Mouse (Mus musculus): ENCODE measurements at regions not wholly inside any gene's neighbourhood (a gene's known extent, or its start where the extent isn't known, plus 50 kb on each side); places are given as distances from the start of the nearest gene placed in this dataset.

- 81% methylated on average over 8 of the region's 8 CpGs for WGBS
- Histone ChIP-seq H3K4me2 (replicated peaks; ENCODE audit: low read depth) (no peak overlapping the region), H3K27ac (ENCODE audit: low read depth, low read length) (no peak overlapping the region), H3K4me1 (replicated peaks; ENCODE audit: control insufficient read depth, insufficient read depth, low read length) (no peaks in the 10 kb centered on the region), H3K36me3 (ENCODE audit: control insufficient read depth, insufficient read depth) (no peaks in the 10 kb centered on the region), H3K9me3 (ENCODE audit: control insufficient read depth) (no peaks in the 10 kb centered on the region), H3K9ac (ENCODE audit: low read depth, low read length) (no peak overlapping the region), H3K27me3 (replicated peaks; ENCODE audit: control insufficient read depth, insufficient read depth, low read length) (no peaks in the 10 kb centered on the region), H3K4me3 (ENCODE audit: low read depth, low read length) (no peak overlapping the region)
- ATAC-seq: no peak
- TF ChIP-seq CTCF (IDR thresholded peaks at IDR 0.05; ENCODE audit: low read depth): no peak
These were observed 543.8 kb downstream of the Ebf1 start for GRCm38 (mm10) chr11:45160871-45161270.

DNA sequence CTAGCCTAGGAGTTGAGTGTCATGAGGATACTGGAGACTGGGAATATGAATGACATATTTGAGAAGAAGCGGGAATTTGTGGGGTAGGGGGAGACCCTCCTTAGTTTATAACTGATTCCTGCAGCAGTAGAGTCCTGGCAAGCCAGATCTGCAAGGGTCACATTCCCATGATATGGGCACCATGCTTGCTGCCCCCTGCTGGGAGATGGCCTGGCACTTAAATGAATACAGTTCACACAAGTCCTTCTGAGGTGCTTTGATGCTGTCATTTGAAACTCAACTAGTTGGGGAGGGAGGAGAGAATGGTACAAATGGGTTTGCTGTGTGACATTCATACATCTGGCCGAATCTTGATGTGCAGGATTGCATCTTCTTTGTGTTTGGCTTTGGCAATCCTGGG, 556.4 kb downstream of the Ebf1 start:
- TF ChIP-seq CTCF (IDR thresholded peaks at IDR 0.05; ENCODE audit: low read depth): peak; percentile 26
- H3K27ac ChIP-seq (ENCODE audit: low read depth, low read length): no peak overlapping the region
- no peaks in the 10 kb centered on the region for H3K4me1 ChIP-seq (replicated peaks; ENCODE audit: control insufficient read depth, insufficient read depth, low read length)
- no peaks in the 10 kb centered on the region for H3K9me3 ChIP-seq (ENCODE audit: control insufficient read depth)
- ATAC-seq: no peak
- no peaks in the 10 kb centered on the region for H3K27me3 ChIP-seq (replicated peaks; ENCODE audit: control insufficient read depth, insufficient read depth, low read length)
- H3K36me3 ChIP-seq (ENCODE audit: control insufficient read depth, insufficient read depth): no peaks in the 10 kb centered on the region
- no peak overlapping the region for H3K4me2 ChIP-seq (replicated peaks; ENCODE audit: low read depth)
- H3K4me3 ChIP-seq (ENCODE audit: low read depth, low read length): no peak overlapping the region
- 87% methylated on average over 2 of the region's 2 CpGs for WGBS
- H3K9ac ChIP-seq (ENCODE audit: low read depth, low read length): no peak overlapping the region

DNA sequence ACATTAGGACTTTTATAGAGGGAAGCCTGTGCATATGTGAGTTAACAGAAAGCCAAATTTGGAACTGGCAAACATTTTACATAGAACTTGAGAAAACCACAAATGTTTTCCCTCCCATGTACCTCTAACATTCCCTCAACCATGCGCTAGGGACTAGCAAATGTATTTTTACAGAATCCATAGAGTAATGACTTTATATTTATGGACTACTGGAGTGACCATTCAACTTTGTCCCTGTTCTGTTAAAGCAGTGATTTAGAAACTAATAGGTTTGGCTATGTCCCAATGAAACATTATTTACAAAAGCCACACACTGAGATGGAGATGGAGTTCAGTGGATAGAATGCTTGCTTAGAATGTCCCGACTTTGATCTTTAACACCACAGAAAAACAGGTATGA, 557.0 kb downstream of the Ebf1 start:
- WGBS: 82% methylated on average over 2 of the region's 2 CpGs
- H3K9me3 ChIP-seq (ENCODE audit: control insufficient read depth): no peaks in the 10 kb centered on the region
- no peak overlapping the region for H3K4me3 ChIP-seq (ENCODE audit: low read depth, low read length)
- no peak for ATAC-seq
- H3K4me2 ChIP-seq (replicated peaks; ENCODE audit: low read depth): no peak overlapping the region
- H3K27me3 ChIP-seq (replicated peaks; ENCODE audit: control insufficient read depth, insufficient read depth, low read length): no peaks in the 10 kb centered on the region
- no peaks in the 10 kb centered on the region for H3K4me1 ChIP-seq (replicated peaks; ENCODE audit: control insufficient read depth, insufficient read depth, low read length)
- no peak overlapping the region for H3K27ac ChIP-seq (ENCODE audit: low read depth, low read length)
- no peaks in the 10 kb centered on the region for H3K36me3 ChIP-seq (ENCODE audit: control insufficient read depth, insufficient read depth)
- no peak overlapping the region for H3K9ac ChIP-seq (ENCODE audit: low read depth, low read length)
- no peak for TF ChIP-seq CTCF (IDR thresholded peaks at IDR 0.05; ENCODE audit: low read depth)

DNA sequence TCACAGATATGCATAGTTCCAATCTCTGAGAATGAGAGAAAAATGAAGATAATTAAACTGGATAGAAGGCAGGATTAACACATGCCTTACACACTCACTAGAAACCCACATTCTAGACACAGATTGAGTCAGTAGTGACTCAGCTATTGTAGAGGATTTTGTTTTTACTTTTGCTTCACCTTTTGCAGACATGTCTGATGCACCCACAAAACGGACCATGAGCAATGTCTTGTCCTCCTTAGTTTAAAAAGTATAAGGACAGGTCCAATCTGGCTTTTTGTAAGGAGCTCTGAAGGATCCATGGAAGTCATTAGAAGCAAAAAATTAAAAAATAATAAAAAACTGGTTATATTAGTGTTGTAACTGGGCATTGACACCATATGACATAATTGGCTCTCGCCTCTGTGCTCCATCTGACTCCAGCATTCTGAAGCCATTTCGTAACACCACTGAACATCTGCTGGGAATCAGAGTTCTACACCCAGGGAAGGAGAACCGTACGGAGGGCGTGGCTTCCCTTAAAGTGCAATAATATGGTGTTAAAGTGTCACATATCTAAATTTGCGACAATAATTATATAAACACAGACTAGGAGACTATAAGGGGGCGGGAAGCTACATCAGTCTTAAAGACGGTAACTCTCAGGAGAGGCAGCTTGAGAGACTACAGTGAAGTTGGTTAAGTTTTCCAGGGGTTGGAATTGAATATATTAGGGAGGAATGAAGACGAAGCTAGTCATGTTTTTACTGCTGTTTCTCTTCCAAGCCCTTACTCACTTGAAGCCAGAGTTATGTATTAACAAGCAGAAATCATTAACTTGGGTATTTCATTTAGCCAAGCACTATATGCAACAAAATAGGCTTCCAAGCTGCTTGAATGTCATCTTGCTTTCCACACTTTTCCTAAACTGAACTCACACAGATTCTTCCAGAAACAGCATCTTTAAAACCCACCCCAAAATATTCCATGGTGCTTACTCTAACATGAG, 558.0 kb downstream of the Ebf1 start:
- Histone ChIP-seq H3K4me3 (ENCODE audit: low read depth, low read length) (no peak overlapping the region), H3K4me1 (replicated peaks; ENCODE audit: control insufficient read depth, insufficient read depth, low read length) (no peaks in the 10 kb centered on the region), H3K27ac (ENCODE audit: low read depth, low read length) (no peak overlapping the region), H3K9me3 (ENCODE audit: control insufficient read depth) (no peaks in the 10 kb centered on the region), H3K36me3 (ENCODE audit: control insufficient read depth, insufficient read depth) (no peaks in the 10 kb centered on the region), H3K9ac (ENCODE audit: low read depth, low read length) (no peak overlapping the region), H3K4me2 (replicated peaks; ENCODE audit: low read depth) (no peak overlapping the region), H3K27me3 (replicated peaks; ENCODE audit: control insufficient read depth, insufficient read depth, low read length) (no peaks in the 10 kb centered on the region)
- no peak for TF ChIP-seq CTCF (IDR thresholded peaks at IDR 0.05; ENCODE audit: low read depth)
- 45% methylated on average over 10 of the region's 10 CpGs for WGBS
- ATAC-seq: no peak

DNA sequence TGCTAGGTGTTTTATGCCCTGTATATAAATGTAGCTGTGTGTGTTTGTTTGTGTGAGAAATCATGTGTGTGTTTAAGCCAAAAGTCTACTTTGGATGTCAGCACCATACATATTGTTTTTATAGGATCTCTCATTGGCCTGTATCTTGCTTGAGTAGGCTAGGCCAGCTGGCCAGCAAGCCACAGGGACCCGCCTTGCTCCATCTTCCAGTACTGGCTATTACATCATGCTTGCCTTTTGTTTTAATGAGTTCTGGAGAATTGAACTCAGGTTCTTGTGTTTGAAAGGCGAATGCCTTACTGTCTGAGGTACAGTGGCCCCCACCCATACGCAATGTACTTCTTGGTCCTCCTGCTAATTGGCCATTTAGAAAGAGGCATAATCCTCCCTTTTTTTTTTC, 559.9 kb downstream of the Ebf1 start:
- 95% methylated on average over 3 of the region's 3 CpGs for WGBS
- no peak for TF ChIP-seq CTCF (IDR thresholded peaks at IDR 0.05; ENCODE audit: low read depth)

DNA sequence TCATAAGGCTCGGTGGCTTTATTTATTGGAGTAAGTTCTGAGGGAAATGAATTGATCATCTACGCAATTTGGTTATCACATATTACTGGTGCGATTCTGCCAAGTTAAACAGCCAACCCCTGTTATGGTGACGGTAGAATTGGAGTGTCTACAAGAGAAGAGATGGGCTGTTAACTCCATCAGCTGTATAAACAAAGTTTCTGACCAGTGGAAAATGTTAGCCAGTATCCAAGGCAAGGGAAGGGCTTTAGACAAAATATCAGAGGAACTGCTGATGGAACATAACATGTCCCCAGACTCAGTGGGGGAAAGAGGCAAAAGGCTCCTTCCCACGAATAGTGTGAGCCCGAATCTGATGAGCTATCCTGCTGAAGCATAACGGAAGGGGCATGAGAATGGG, 560.9 kb downstream of the Ebf1 start:
- no peak for ATAC-seq
- 82% methylated on average over 7 of the region's 7 CpGs for WGBS
- no peak overlapping the region for H3K4me2 ChIP-seq (replicated peaks; ENCODE audit: low read depth)
- H3K4me1 ChIP-seq (replicated peaks; ENCODE audit: control insufficient read depth, insufficient read depth, low read length): no peaks in the 10 kb centered on the region
- no peak overlapping the region for H3K27ac ChIP-seq (ENCODE audit: low read depth, low read length)
- H3K9me3 ChIP-seq (ENCODE audit: control insufficient read depth): no peaks in the 10 kb centered on the region
- no peaks in the 10 kb centered on the region for H3K36me3 ChIP-seq (ENCODE audit: control insufficient read depth, insufficient read depth)
- no peak for TF ChIP-seq CTCF (IDR thresholded peaks at IDR 0.05; ENCODE audit: low read depth)
- no peak overlapping the region for H3K4me3 ChIP-seq (ENCODE audit: low read depth, low read length)
- H3K27me3 ChIP-seq (replicated peaks; ENCODE audit: control insufficient read depth, insufficient read depth, low read length): no peaks in the 10 kb centered on the region
- H3K9ac ChIP-seq (ENCODE audit: low read depth, low read length): no peak overlapping the region

More for the DNA sequence above, 559.9 kb downstream of the Ebf1 start:
- Histone ChIP-seq H3K27me3 (replicated peaks; ENCODE audit: control insufficient read depth, insufficient read depth, low read length) (no peaks in the 10 kb centered on the region), H3K4me1 (replicated peaks; ENCODE audit: control insufficient read depth, insufficient read depth, low read length) (no peaks in the 10 kb centered on the region), H3K9ac (ENCODE audit: low read depth, low read length) (no peak overlapping the region), H3K4me3 (ENCODE audit: low read depth, low read length) (no peak overlapping the region), H3K36me3 (ENCODE audit: control insufficient read depth, insufficient read depth) (no peaks in the 10 kb centered on the region), H3K4me2 (replicated peaks; ENCODE audit: low read depth) (no peak overlapping the region), H3K27ac (ENCODE audit: low read depth, low read length) (no peak overlapping the region), H3K9me3 (ENCODE audit: control insufficient read depth) (no peaks in the 10 kb centered on the region)
- no peak for ATAC-seq
